ENCODE assay signal across 8 mouse cellular contexts in genomic region chr17:85799081-85799864, GRCm38 (mm10).
A peak's percentile ranks its signal among the peaks of the same experiment; 100 is the strongest.
DNase-seq lines count a peak whose midpoint lies in the region; ATAC-seq and TF ChIP-seq lines count a peak whose summit lies in the region.

No protein-coding gene starts in this region.

- no peaks in the 10 kb centered on the region for H3K9me3 ChIP-seq in heart, embryonic 10.5 days
- H3K9me3 ChIP-seq in hindbrain, postnatal 0 days (ENCODE audit: low read length): no peaks in the 10 kb centered on the region
- no peaks in the 10 kb centered on the region for H3K9me3 ChIP-seq in midbrain, embryonic 15.5 days

- H3K4me3 ChIP-seq in heart, embryonic 10.5 days: peak overlapping the region; percentile 64
- H3K4me3 ChIP-seq in hindbrain, postnatal 0 days (ENCODE audit: low read length): peak overlapping the region; percentile 32
- H3K4me3 ChIP-seq in midbrain, embryonic 15.5 days: peak overlapping the region; percentile 38

- H3K27me3 ChIP-seq in heart, embryonic 10.5 days (ENCODE audit: insufficient read depth, poor library complexity, severe bottlenecking): peaks cover 88% of the 10 kb centered on the region
- peaks cover 66% of the 10 kb centered on the region for H3K27me3 ChIP-seq in hindbrain, postnatal 0 days (ENCODE audit: insufficient read depth, low read length)
- peaks cover 76% of the 10 kb centered on the region for H3K27me3 ChIP-seq in midbrain, embryonic 15.5 days (replicated peaks)

- no peak for TF ChIP-seq CTCF in hindbrain, postnatal 0 days (IDR thresholded peaks at IDR 0.05; ENCODE audit: low read depth)

- no peak for DNase-seq in heart, embryonic 10.5 days (ENCODE audit: low spot score)
- no peak for DNase-seq in heart, adult 8-10 months (ENCODE audit: low spot score)
- peak; percentile 71 for DNase-seq in embryo, embryonic 10.5 days (ENCODE audit: low spot score)
- no peak for DNase-seq in hindbrain, postnatal 0 days (ENCODE audit: low spot score)
- no peak for DNase-seq in gastrocnemius, adult 8-10 months (ENCODE audit: low spot score in 2 of 2)
- no peak for DNase-seq in T-cell, adult 2 months (ENCODE audit: low spot score)

- H3K4me1 ChIP-seq in heart, embryonic 10.5 days: peaks cover 21% of the 10 kb centered on the region
- peaks cover 6% of the 10 kb centered on the region; the same call in 1 of the 2 replicates for H3K4me1 ChIP-seq in hindbrain, postnatal 0 days (ENCODE audit: insufficient read depth, low read length)
- H3K4me1 ChIP-seq in midbrain, embryonic 15.5 days: peaks cover 18% of the 10 kb centered on the region

- no peak overlapping the region for H3K9ac ChIP-seq in hindbrain, postnatal 0 days (replicated peaks; ENCODE audit: low read length)
- no peak overlapping the region for H3K9ac ChIP-seq in midbrain, embryonic 15.5 days

- 1% methylated on average over 22 of the region's 22 CpGs for WGBS in heart, embryonic 10.5 days
- 4% methylated on average over 22 of the region's 22 CpGs for WGBS in hindbrain, postnatal 0 days
- under 1% methylated on average over 22 of the region's 22 CpGs for WGBS in midbrain, embryonic 15.5 days

- peak overlapping the region; percentile 61 for H3K4me2 ChIP-seq in hindbrain, postnatal 0 days (ENCODE audit: low read depth, low read length)
- peak overlapping the region; percentile 76 for H3K4me2 ChIP-seq in midbrain, embryonic 15.5 days

- ATAC-seq in hindbrain, postnatal 0 days: no peak
- ATAC-seq in midbrain, embryonic 15.5 days (replicated peaks): no peak
- ATAC-seq in cerebellum, adult (ENCODE audit: insufficient number of reproducible peaks, low FRiP score, low TSS enrichment): no peak

- H3K36me3 ChIP-seq in heart, embryonic 10.5 days: no peaks in the 10 kb centered on the region
- no peaks in the 10 kb centered on the region for H3K36me3 ChIP-seq in hindbrain, postnatal 0 days (ENCODE audit: insufficient read depth, low read length)
- H3K36me3 ChIP-seq in midbrain, embryonic 15.5 days (replicated peaks): no peaks in the 10 kb centered on the region

- H3K27ac ChIP-seq in heart, embryonic 10.5 days: peak overlapping the region; percentile 67
- H3K27ac ChIP-seq in hindbrain, postnatal 0 days: no peak overlapping the region
- H3K27ac ChIP-seq in midbrain, embryonic 15.5 days: no peak overlapping the region
